Mouse (Mus musculus) olfactory bulb, adult 2 months (tissue): Measurements from ENCODE around the gene Arhgap8. TPM values are rescaled to one million over a fixed set of nuclear protein-coding genes. Genes with fewer than 3 reads are reported as not detected.
A peak's percentile ranks its signal among the peaks of the same experiment; 100 is the strongest.

ENCODE experiments used
- H3K27ac ChIP-seq: fragments of 200-500 bp; 2 replicates; pipeline ENCODE4 v1.5.1; 2012; ENCODE audit warnings: low read depth, low read length; ENCODE audit not compliant: insufficient read depth
- H3K4me1 ChIP-seq: fragments of 200-500 bp; 2 replicates; pipeline ENCODE4 v1.6.1; 2012; ENCODE audit warnings: low read length; ENCODE audit not compliant: control insufficient read depth, insufficient read depth
- H3K4me3 ChIP-seq: fragments of 200-500 bp; 2 replicates; pipeline ENCODE4 v1.5.1; 2012; ENCODE audit warnings: mild to moderate bottlenecking, low read depth, low read length, moderate library complexity; ENCODE audit not compliant: insufficient read depth
- CTCF ChIP-seq: fragments of 200-500 bp; IDR thresholded peaks from 2 replicates; pipeline ENCODE4 v1.5.1; 2012; ENCODE audit warnings: low read depth, mild to moderate bottlenecking, low read length, moderate library complexity; ENCODE audit not compliant: insufficient read depth
- POLR2A ChIP-seq: fragments of 200-500 bp; IDR thresholded peaks from 2 replicates; pipeline ENCODE4 v1.6.1; 2012; ENCODE audit warnings: mild to moderate bottlenecking, low read depth, low read length, moderate library complexity; ENCODE audit not compliant: insufficient read depth
- WGBS: fragments of 180-500 bp; shearing (Covaris S2); methylation state at CpG from one replicate; pipeline ENCODE4 v1.1.7; 2018; 5-methylcytosine and 5-hydroxymethylcytosine counted together
- polyA plus RNA-seq: library from polyadenylated mRNA; stranded (reverse); fragments of >200 nt; gene quantifications from 2 replicates; pipeline ENCODE4 v1.2.4, GENCODE M21; 2012; ENCODE audit warnings: low replicate concordance; ENCODE audit not compliant: missing spikeins, insufficient read depth, insufficient read length

The Arhgap8 gene
- polyA plus RNA-seq, 1 experiment = not detected

- H3K27ac ChIP-seq = no peak overlapping the region
- H3K4me1 ChIP-seq = peaks cover 28% of the 10 kb centered on the region
- no peak overlapping the region for H3K4me3 ChIP-seq
- TF ChIP-seq CTCF (no peak), POLR2A (no peak)
- 82% methylated on average over 21 of the region's 21 CpGs for WGBS
Measured at GRCm38 (mm10) chr15:84772191-84773111, 52.6 kb downstream of the Arhgap8 start.

GRCm38 (mm10) chr15:84775421-84776174 is 55.7 kb downstream of the Arhgap8 start:
- no peak overlapping the region for H3K4me3 ChIP-seq
- TF ChIP-seq POLR2A = no peak
- no peak for TF ChIP-seq CTCF
- H3K27ac ChIP-seq = no peak overlapping the region
- 33% methylated on average over 20 of the region's 20 CpGs for WGBS
- H3K4me1 ChIP-seq = peaks cover 14% of the 10 kb centered on the region

GRCm38 (mm10) chr15:84778587-84778986 is 58.7 kb downstream of the Arhgap8 start:
- 12% methylated on average over 5 of the region's 5 CpGs for WGBS
- peaks cover 12% of the 10 kb centered on the region for H3K4me1 ChIP-seq
- H3K27ac ChIP-seq = no peak overlapping the region
- H3K4me3 ChIP-seq = no peak overlapping the region
- TF ChIP-seq POLR2A (no peak), CTCF (no peak)

- TF ChIP-seq POLR2A (no peak), CTCF (no peak)
- Histone ChIP-seq H3K27ac (no peak overlapping the region), H3K4me1 (no peaks in the 10 kb centered on the region), H3K4me3 (no peak overlapping the region)
- 96% methylated on average over 16 of the region's 16 CpGs for WGBS
Measured at GRCm38 (mm10) chr15:84784812-84785211, 65.0 kb downstream of the Arhgap8 start.

GRCm38 (mm10) chr15:84787161-84787560 is 67.3 kb downstream of the Arhgap8 start:
- no peaks in the 10 kb centered on the region for H3K4me1 ChIP-seq
- WGBS = 80% methylated on average over 10 of the region's 10 CpGs
- TF ChIP-seq CTCF = no peak
- TF ChIP-seq POLR2A = no peak
- H3K4me3 ChIP-seq = no peak overlapping the region
- H3K27ac ChIP-seq = no peak overlapping the region

- 91% methylated on average over 5 of the region's 5 CpGs for WGBS
- TF ChIP-seq POLR2A (no peak), CTCF (no peak)
- Histone ChIP-seq H3K27ac (no peak overlapping the region), H3K4me1 (no peaks in the 10 kb centered on the region), H3K4me3 (no peak overlapping the region)
Measured at GRCm38 (mm10) chr15:84793649-84794048, 73.8 kb downstream of the Arhgap8 start.

- Histone ChIP-seq H3K4me3 (no peak overlapping the region), H3K4me1 (peaks cover 4% of the 10 kb centered on the region; the same call in 1 of the 2 replicates), H3K27ac (no peak overlapping the region)
- no peak for TF ChIP-seq POLR2A
- peak; percentile 50; the same call in 1 of the 2 replicates for TF ChIP-seq CTCF
- WGBS = 52% methylated on average over 5 of the region's 5 CpGs
Measured at GRCm38 (mm10) chr15:84800132-84800531, 80.3 kb downstream of the Arhgap8 start.

GRCm38 (mm10) chr15:84803685-84804084 is 83.8 kb downstream of the Arhgap8 start:
- WGBS = 47% methylated on average over 3 of the region's 3 CpGs
- H3K4me1 ChIP-seq = peaks cover 4% of the 10 kb centered on the region; the same call in 1 of the 2 replicates
- H3K27ac ChIP-seq = no peak overlapping the region
- TF ChIP-seq POLR2A (no peak), CTCF (peak; percentile 60)
- no peak overlapping the region for H3K4me3 ChIP-seq

- Histone ChIP-seq H3K27ac (no peak overlapping the region), H3K4me1 (peaks cover 24% of the 10 kb centered on the region), H3K4me3 (no peak overlapping the region)
- no peak for TF ChIP-seq CTCF
- TF ChIP-seq POLR2A = no peak
- 85% methylated on average over 21 of the region's 21 CpGs for WGBS
Measured at GRCm38 (mm10) chr15:84809275-84809952, 89.6 kb downstream of the Arhgap8 start.
